Mouse (Mus musculus) liver, postnatal 0 days (tissue): ENCODE results near the gene Ankmy1.

Source experiments
- CTCF ChIP-seq: sonication (generic); IDR thresholded peaks from 2 replicates; pipeline ENCODE4 v1.5.1; 2016; ENCODE audit warnings: antibody characterized with exemption, low read depth
- EP300 ChIP-seq: IDR thresholded peaks from 2 replicates; pipeline ENCODE4 v1.6.1; 2016; ENCODE audit warnings: antibody characterized with exemption, low read depth, mild to moderate bottlenecking

GRCm38 (mm10) chr1:92950607-92951006 is 47.9 kb upstream of the Ankmy1 start, which contains the start of gene Gpr35:
- no peak for TF ChIP-seq CTCF
- TF ChIP-seq EP300: no peak
